In genomic region chr2:129903383-129904135, GRCm38 (mm10) we compare ENCODE assay signal across 21 mouse cellular contexts.
A peak's percentile ranks its signal among the peaks of the same experiment; 100 is the strongest.
DNase-seq lines count a peak whose midpoint lies in the region; ATAC-seq and TF ChIP-seq lines count a peak whose summit lies in the region.
"Had no signal": no experiment of that assay in that cellular context is flagged by ENCODE, and none has a peak within 500 bp of the region (broad histone marks: within the 10 kb centered on the region; RNA-seq: fewer than 3 reads in every experiment).

No protein-coding gene starts in this region.

- no peaks in the 10 kb centered on the region for H3K4me1 ChIP-seq in liver, postnatal 0 days (ENCODE audit: insufficient read depth)
- H3K4me1 ChIP-seq in liver, embryonic 12.5 days, result peaks cover 10% of the 10 kb centered on the region
- peaks cover 6% of the 10 kb centered on the region for H3K4me1 ChIP-seq in heart, embryonic 11.5 days (ENCODE audit: control insufficient read depth, insufficient read depth, low read length)

- H3K4me3 ChIP-seq in liver, postnatal 0 days (ENCODE audit: low read depth, low read length), result no peak overlapping the region
- H3K4me3 ChIP-seq in liver, embryonic 12.5 days, result no peak overlapping the region
- H3K4me3 ChIP-seq in heart, embryonic 11.5 days (ENCODE audit: low read depth, low read length), result no peak overlapping the region
- H3K4me3 ChIP-seq: embryonic facial prominence, embryonic 12.5 days; limb, embryonic 13.5 days; midbrain, embryonic 12.5 days had no signal

- H3K4me2 ChIP-seq in liver, postnatal 0 days (ENCODE audit: low read depth, low read length), result no peak overlapping the region
- H3K4me2 ChIP-seq in liver, embryonic 12.5 days, result no peak overlapping the region
- H3K4me2 ChIP-seq in heart, embryonic 11.5 days, result no peak overlapping the region
- H3K4me2 ChIP-seq: embryonic facial prominence, embryonic 12.5 days; limb, embryonic 13.5 days; midbrain, embryonic 12.5 days had no signal

- H3K36me3 ChIP-seq in liver, postnatal 0 days (replicated peaks; ENCODE audit: insufficient read depth, low read length), result no peaks in the 10 kb centered on the region
- H3K36me3 ChIP-seq in liver, embryonic 12.5 days, result no peaks in the 10 kb centered on the region
- no peaks in the 10 kb centered on the region for H3K36me3 ChIP-seq in heart, embryonic 11.5 days (ENCODE audit: control insufficient read depth, insufficient read depth, low read length)
- H3K36me3 ChIP-seq: embryonic facial prominence, embryonic 12.5 days; limb, embryonic 13.5 days; midbrain, embryonic 12.5 days had no signal

- no peak for DNase-seq in liver, postnatal 0 days
- no peak for DNase-seq in right cerebral cortex, postnatal 25 days
- DNase-seq in neural tube, embryonic 10.5 days (ENCODE audit: extremely low spot score, low spot score), result no peak
- no peak for DNase-seq in layer of hippocampus, postnatal 14 days (ENCODE audit: low spot score in 2 of 2)
- DNase-seq: cerebellum, adult 11-12 months; cerebellum, postnatal 36 days; kidney, adult 2 months; kidney, postnatal 14 days; layer of hippocampus, adult 9-11 months; lung, adult 18-20 months; right cerebral cortex, adult 18-20 months; spleen, adult 18-20 months; thymus, adult 18-20 months had no signal

- H3K27ac ChIP-seq in liver, postnatal 0 days (ENCODE audit: low read depth), result no peak overlapping the region
- no peak overlapping the region for H3K27ac ChIP-seq in liver, embryonic 12.5 days
- 0 out of 2 replicates have a peak overlapping the region, but pooled peaks have one; percentile 2 for H3K27ac ChIP-seq in heart, embryonic 11.5 days (ENCODE audit: low read depth, low read length)
- H3K27ac ChIP-seq: embryonic facial prominence, embryonic 12.5 days; hindbrain, postnatal 0 days; limb, embryonic 13.5 days; midbrain, embryonic 12.5 days had no signal

- WGBS in liver, postnatal 0 days (ENCODE audit: insufficient replicate concordance), result 14% methylated on average over 4 of the region's 4 CpGs
- 11% methylated on average over 4 of the region's 4 CpGs for WGBS in liver, embryonic 12.5 days (ENCODE audit: insufficient replicate concordance)
- WGBS in heart, embryonic 11.5 days (ENCODE audit: insufficient replicate concordance), result 23% methylated on average over 4 of the region's 4 CpGs

- ATAC-seq in liver, postnatal 0 days, result no peak
- ATAC-seq in liver, embryonic 12.5 days, result no peak
- ATAC-seq in heart, embryonic 11.5 days (replicated peaks; ENCODE audit: insufficient number of reproducible peaks, low FRiP score, low TSS enrichment), result no peak
- peak; percentile 63 for ATAC-seq in megakaryocyte, adult 5-6 weeks (ENCODE audit: poor library complexity, severe bottlenecking)
- ATAC-seq: forebrain, embryonic 16.5 days; hindbrain, postnatal 0 days had no signal

- peaks cover 3% of the 10 kb centered on the region for H3K27me3 ChIP-seq in liver, postnatal 0 days (ENCODE audit: insufficient read depth, low read length)
- peaks cover 5% of the 10 kb centered on the region for H3K27me3 ChIP-seq in liver, embryonic 12.5 days (replicated peaks)
- peaks cover 1% of the 10 kb centered on the region; the same call in 1 of the 2 replicates for H3K27me3 ChIP-seq in heart, embryonic 11.5 days (ENCODE audit: control insufficient read depth, insufficient read depth, low read length)

- no peak for TF ChIP-seq CTCF in liver, postnatal 0 days (IDR thresholded peaks at IDR 0.05; ENCODE audit: low read depth)

- H3K9me3 ChIP-seq in liver, postnatal 0 days (ENCODE audit: low read length), result no peaks in the 10 kb centered on the region
- H3K9me3 ChIP-seq in liver, embryonic 12.5 days (replicated peaks), result no peaks in the 10 kb centered on the region
- H3K9me3 ChIP-seq in heart, embryonic 11.5 days (replicated peaks; ENCODE audit: control insufficient read depth, low read length), result no peaks in the 10 kb centered on the region
- H3K9me3 ChIP-seq: embryonic facial prominence, embryonic 12.5 days; limb, embryonic 13.5 days; midbrain, embryonic 12.5 days had no signal

- TF ChIP-seq EP300 in liver, postnatal 0 days (IDR thresholded peaks at IDR 0.05; ENCODE audit: low read depth), result 0 out of 2 replicates have a peak, but pooled peaks have one; percentile 23

- no peak overlapping the region for H3K9ac ChIP-seq in liver, postnatal 0 days (replicated peaks)
- no peak overlapping the region for H3K9ac ChIP-seq in liver, embryonic 12.5 days
- H3K9ac ChIP-seq in heart, embryonic 11.5 days (ENCODE audit: low read depth, low read length), result no peak overlapping the region
- H3K9ac ChIP-seq: embryonic facial prominence, embryonic 12.5 days; limb, embryonic 13.5 days; midbrain, embryonic 12.5 days had no signal
